Mouse (Mus musculus) MEL (cell line): ENCODE measurements around the gene Pold3. TPM values are rescaled to one million over a fixed set of nuclear protein-coding genes. Genes with fewer than 3 reads are reported as not detected.

Source experiments
- DNase-seq: peaks from one replicate; pipeline ENCODE4 v3.0.0; 2011; ENCODE audit warnings: low read depth, low spot score
- H3K27ac ChIP-seq: 2 replicates; pipeline ENCODE4 v1.5.1; 2012; ENCODE audit warnings: low read depth, mild to moderate bottlenecking, control low read depth, low read length, moderate library complexity; ENCODE audit not compliant: control insufficient read depth
- H3K27me3 ChIP-seq, 2 experiments: fragments of 150-350 bp in 1 of 2; sonication (generic) in 1 of 2; 2 replicates each; pipeline ENCODE4 v1.6.1; 2012; ENCODE audit warnings: low read length in 2 of 2, mild to moderate bottlenecking in 2 of 2, improper control_type of control experiment in 1 of 2, moderate library complexity in 1 of 2; ENCODE audit not compliant: insufficient read depth in 2 of 2, control insufficient read depth in 1 of 2
- H3K36me3 ChIP-seq, 2 experiments: 2 replicates each; pipeline ENCODE4 v1.6.1; 2012 to 2014; ENCODE audit warnings: low read length in 2 of 2, improper control_type of control experiment in 1 of 2, inconsistent platforms in 1 of 2, mild to moderate bottlenecking in 1 of 2; ENCODE audit not compliant: insufficient read depth in 2 of 2, control insufficient read depth in 1 of 2
- H3K4me1 ChIP-seq, 2 experiments: fragments of 150-350 bp in 1 of 2; sonication (generic) in 1 of 2; 2 replicates each; pipeline ENCODE4 v1.6.1; 2012; ENCODE audit warnings: low read length in 2 of 2, improper control_type of control experiment in 1 of 2, mild to moderate bottlenecking in 1 of 2; ENCODE audit not compliant: insufficient read depth in 2 of 2, control insufficient read depth in 1 of 2
- H3K4me3 ChIP-seq, 2 experiments: fragments of 150-350 bp in 1 of 2; sonication (generic) in 1 of 2; 2 replicates each; pipeline ENCODE4 v1.5.1; 2012; ENCODE audit warnings: low read depth in 2 of 2, low read length in 2 of 2, mild to moderate bottlenecking in 2 of 2, moderate library complexity in 2 of 2, control low read depth in 1 of 2, improper control_type of control experiment in 1 of 2; ENCODE audit not compliant: control insufficient read depth in 1 of 2, insufficient read depth in 1 of 2
- H3K79me2 ChIP-seq: 2 replicates; pipeline ENCODE4 v1.6.1; 2012; ENCODE audit warnings: mild to moderate bottlenecking, low read length, moderate library complexity; ENCODE audit not compliant: control insufficient read depth, poor library complexity, insufficient read depth
- H3K9ac ChIP-seq: 2 replicates; pipeline ENCODE4 v1.6.1; 2012; ENCODE audit warnings: low read depth, mild to moderate bottlenecking, control low read depth, low read length, moderate library complexity; ENCODE audit not compliant: control insufficient read depth, poor library complexity, severe bottlenecking
- H3K9me3 ChIP-seq: fragments of 150-350 bp; sonication (generic); replicated peaks from 2 replicates; pipeline ENCODE4 v1.6.1; 2012; ENCODE audit warnings: mild to moderate bottlenecking, low read length, improper control_type of control experiment, moderate library complexity; ENCODE audit not compliant: insufficient read depth
- CHD2 ChIP-seq: IDR thresholded peaks from 2 replicates; pipeline ENCODE4 v1.6.1; 2011; ENCODE audit warnings: low read length, improper control_type of control experiment
- CTCF ChIP-seq, 3 experiments: IDR thresholded peaks in 2 of 3; conservative IDR thresholded peaks in 1 of 3; 2 replicates each; pipeline ENCODE4 v1.5.1; 2011 to 2012; ENCODE audit warnings: low read length in 3 of 3, low read depth in 2 of 3, mild to moderate bottlenecking in 2 of 3, improper control_type of control experiment in 1 of 3, inconsistent platforms in 1 of 3, mixed read lengths in 1 of 3, moderate library complexity in 1 of 3; ENCODE audit not compliant: control insufficient read depth in 1 of 3, insufficient read depth in 1 of 3, poor library complexity in 1 of 3, severe bottlenecking in 1 of 3
- ELF1 ChIP-seq: IDR thresholded peaks from 2 replicates; pipeline ENCODE4 v1.6.1; 2014; ENCODE audit warnings: low read depth, mild to moderate bottlenecking, inconsistent platforms, low read length, improper control_type of control experiment, moderate library complexity
- EP300 ChIP-seq, 2 experiments: IDR thresholded peaks; 2 replicates each; pipeline ENCODE4 v1.6.1; 2011; ENCODE audit warnings: improper control_type of control experiment in 2 of 2, low read length in 2 of 2, low read depth in 1 of 2, mild to moderate bottlenecking in 1 of 2
- ETS1 ChIP-seq: IDR thresholded peaks from 2 replicates; pipeline ENCODE4 v1.6.1; 2012; ENCODE audit warnings: low read depth, mild to moderate bottlenecking, inconsistent platforms, low read length, improper control_type of control experiment, moderate library complexity
- GABPA ChIP-seq: IDR thresholded peaks from 2 replicates; pipeline ENCODE4 v1.6.1; 2012; ENCODE audit warnings: low read depth, mild to moderate bottlenecking, inconsistent platforms, low read length, improper control_type of control experiment, moderate library complexity
- GATA1 ChIP-seq: IDR thresholded peaks from 2 replicates; pipeline ENCODE4 v1.6.1; 2011; ENCODE audit warnings: low read depth, low read length, improper control_type of control experiment
- HCFC1 ChIP-seq: IDR thresholded peaks from 2 replicates; pipeline ENCODE4 v1.6.1; 2012; ENCODE audit warnings: low read depth, mild to moderate bottlenecking, inconsistent platforms, low read length, improper control_type of control experiment, moderate library complexity
- JUND ChIP-seq: IDR thresholded peaks from 2 replicates; pipeline ENCODE4 v1.6.1; 2011; ENCODE audit warnings: low read depth, mild to moderate bottlenecking, improper control_type of control experiment, low read length
- MAFK ChIP-seq: IDR thresholded peaks from 2 replicates; pipeline ENCODE4 v1.6.1; 2011; ENCODE audit warnings: low read depth, mild to moderate bottlenecking, low read length, improper control_type of control experiment, borderline replicate concordance
- MAX ChIP-seq: IDR thresholded peaks from 2 replicates; pipeline ENCODE4 v1.6.1; 2011; ENCODE audit warnings: low read length, improper control_type of control experiment
- MEF2A ChIP-seq: IDR thresholded peaks from 2 replicates; pipeline ENCODE4 v1.6.1; 2014; ENCODE audit warnings: low read depth, mild to moderate bottlenecking, inconsistent platforms, low read length, improper control_type of control experiment; ENCODE audit not compliant: poor library complexity, insufficient replicate concordance, severe bottlenecking; ENCODE audit errors: extremely low read depth
- MXI1 ChIP-seq: IDR thresholded peaks from 2 replicates; pipeline ENCODE4 v1.6.1; 2011; ENCODE audit warnings: mild to moderate bottlenecking, low read depth, low read length, improper control_type of control experiment
- MYB ChIP-seq: IDR thresholded peaks from 2 replicates; pipeline ENCODE4 v1.6.1; 2011; ENCODE audit warnings: mild to moderate bottlenecking, low read depth, low read length, improper control_type of control experiment
- MYC ChIP-seq: IDR thresholded peaks from 2 replicates; pipeline ENCODE4 v1.6.1; 2011; ENCODE audit warnings: low read depth, mild to moderate bottlenecking, low read length, improper control_type of control experiment, moderate library complexity
- NELFE ChIP-seq: IDR thresholded peaks from 2 replicates; pipeline ENCODE4 v1.6.1; 2011; ENCODE audit warnings: low read depth, low read length, improper control_type of control experiment
- NRF1 ChIP-seq: IDR thresholded peaks from 2 replicates; pipeline ENCODE4 v1.6.1; 2014; ENCODE audit warnings: low read depth, mild to moderate bottlenecking, inconsistent platforms, low read length, improper control_type of control experiment, moderate library complexity; ENCODE audit not compliant: poor library complexity, insufficient read depth, severe bottlenecking
- POLR2A ChIP-seq, 2 experiments: IDR thresholded peaks; 2 replicates each; pipeline ENCODE4 v1.6.1; 2011 to 2012; ENCODE audit warnings: low read length in 2 of 2, mild to moderate bottlenecking in 2 of 2, control low read depth in 1 of 2, improper control_type of control experiment in 1 of 2, low read depth in 1 of 2, moderate library complexity in 1 of 2; ENCODE audit not compliant: control insufficient read depth in 1 of 2, insufficient read depth in 1 of 2, poor library complexity in 1 of 2
- POLR2AphosphoS2 ChIP-seq: IDR thresholded peaks from 2 replicates; pipeline ENCODE4 v1.6.1; 2011; ENCODE audit warnings: low read length, improper control_type of control experiment
- RAD21 ChIP-seq: IDR thresholded peaks from 2 replicates; pipeline ENCODE4 v1.6.1; 2011; ENCODE audit warnings: mild to moderate bottlenecking, low read depth, low read length, improper control_type of control experiment
- SIN3A ChIP-seq: IDR thresholded peaks from 2 replicates; pipeline ENCODE4 v1.6.1; 2012; ENCODE audit warnings: low read length, improper control_type of control experiment, inconsistent platforms
- SMC3 ChIP-seq: IDR thresholded peaks from 2 replicates; pipeline ENCODE4 v1.6.1; 2011; ENCODE audit warnings: low read depth, low read length, improper control_type of control experiment
- TAL1 ChIP-seq: IDR thresholded peaks from 2 replicates; pipeline ENCODE4 v1.6.1; 2012; ENCODE audit warnings: mild to moderate bottlenecking, inconsistent platforms, low read length, moderate library complexity, mixed read lengths
- TBP ChIP-seq: IDR thresholded peaks from 2 replicates; pipeline ENCODE4 v1.8.0; 2011; ENCODE audit warnings: low read depth, low read length, improper control_type of control experiment
- TCF12 ChIP-seq: IDR thresholded peaks from 2 replicates; pipeline ENCODE4 v1.6.1; 2014; ENCODE audit warnings: low read depth, mild to moderate bottlenecking, inconsistent platforms, low read length, improper control_type of control experiment, moderate library complexity
- UBTF ChIP-seq: IDR thresholded peaks from 2 replicates; pipeline ENCODE4 v1.6.1; 2012; ENCODE audit warnings: low read depth, mild to moderate bottlenecking, inconsistent platforms, low read length, improper control_type of control experiment, moderate library complexity, borderline replicate concordance; ENCODE audit not compliant: insufficient read depth
- USF1 ChIP-seq: IDR thresholded peaks from 2 replicates; pipeline ENCODE4 v1.6.1; 2014; ENCODE audit warnings: low read depth, mild to moderate bottlenecking, inconsistent platforms, low read length, improper control_type of control experiment, moderate library complexity
- USF2 ChIP-seq, 2 experiments: IDR thresholded peaks; 2 replicates each; pipeline ENCODE4 v1.6.1; 2011 to 2012; ENCODE audit warnings: improper control_type of control experiment in 2 of 2, low read length in 2 of 2, borderline replicate concordance in 1 of 2, inconsistent platforms in 1 of 2, low read depth in 1 of 2, mild to moderate bottlenecking in 1 of 2; ENCODE audit not compliant: insufficient read depth in 1 of 2
- ZC3H11A ChIP-seq: IDR thresholded peaks from 2 replicates; pipeline ENCODE4 v1.6.1; 2012; ENCODE audit warnings: low read depth, mild to moderate bottlenecking, inconsistent platforms, low read length, improper control_type of control experiment
- ZKSCAN1 ChIP-seq: IDR thresholded peaks from 2 replicates; pipeline ENCODE4 v1.6.1; 2012; ENCODE audit warnings: low read depth, mild to moderate bottlenecking, inconsistent platforms, low read length, improper control_type of control experiment, moderate library complexity
- ZMIZ1 ChIP-seq: IDR thresholded peaks from 2 replicates; pipeline ENCODE4 v1.6.1; 2012; ENCODE audit warnings: low read depth, mild to moderate bottlenecking, inconsistent platforms, low read length, improper control_type of control experiment, moderate library complexity
- ZNF384 ChIP-seq: IDR thresholded peaks from 2 replicates; pipeline ENCODE4 v1.6.1; 2012; ENCODE audit warnings: low read depth, mild to moderate bottlenecking, inconsistent platforms, low read length, improper control_type of control experiment
- polyA plus RNA-seq, 2 experiments: library from polyadenylated mRNA; stranded (reverse) in 1 of 2; unstranded in 1 of 2; fragments of >175 nt in 1 of 2; fragments of >200 nt in 1 of 2; gene quantifications; 2 replicates each; pipeline versions ENCODE4 v1.2.1 to v1.2.4; 2012; ENCODE audit warnings: low replicate concordance in 2 of 2, low read depth in 1 of 2; ENCODE audit not compliant: insufficient read length in 2 of 2, insufficient read depth in 1 of 2, missing spikeins in 1 of 2
- total RNA-seq: library from RNA; depleted of rRNA; stranded (reverse); fragments of 300-350 nt; gene quantifications from 2 replicates; pipeline ENCODE4 v1.2.3, GENCODE M21; 2012

Pold3 gene
- total and polyA plus RNA-seq, 3 experiments = 67.6 to 98.1 TPM; not detected in 1

DNA sequence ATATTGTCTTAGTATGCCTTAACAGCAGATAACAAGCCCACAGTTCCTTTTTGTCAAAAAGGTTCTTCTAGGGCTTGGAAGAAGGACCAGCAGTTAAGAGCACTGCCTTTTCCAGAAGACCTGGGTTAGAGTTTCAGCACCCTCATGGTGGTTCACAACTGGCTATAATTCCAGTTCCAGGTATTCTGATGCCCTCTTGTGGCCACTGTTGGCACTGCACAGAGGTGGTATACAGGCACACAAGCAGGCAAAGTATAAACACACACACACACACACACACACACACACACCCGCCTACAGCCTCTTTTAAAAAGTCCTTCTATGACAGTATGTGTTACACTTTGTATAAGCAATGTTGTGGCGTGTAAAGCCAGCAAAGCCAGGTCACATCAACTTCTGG is 2.8 kb upstream of the Pold3 start:
- Histone ChIP-seq H3K27me3 (no peaks in the 10 kb centered on the region), H3K79me2 (peaks cover 14% of the 10 kb centered on the region), H3K4me1 (peaks cover 0 to 10% of the 10 kb centered on the region in 2 experiments; a peak in 2 of 4 replicates), H3K36me3 (peaks cover 0 to 17% of the 10 kb centered on the region in 2 experiments; a peak in 2 of 4 replicates), H3K4me3 (no peak overlapping the region), H3K9me3 (no peaks in the 10 kb centered on the region), H3K27ac (no peak overlapping the region), H3K9ac (no peak overlapping the region)
- DNase-seq = peak; percentile 81
- TF ChIP-seq POLR2A (IDR thresholded peaks at IDR 0.05; ENCODE audit: control insufficient read depth in 1 of 2, insufficient read depth in 1 of 2, low read depth in 1 of 2, low read length in 2 of 2, poor library complexity in 1 of 2) (no peak), MYB (no peak), MEF2A (no peak), ZKSCAN1 (no peak), RAD21 (peak; percentile 49), JUND (no peak), HCFC1 (no peak), MAX (0 out of 2 replicates have a peak, but pooled peaks have one; percentile 22), ELF1 (no peak), USF1 (no peak), CTCF (IDR thresholded peaks at IDR 0.05 in 2 of 3, conservative IDR thresholded peaks at IDR 0.05 in 1 of 3; ENCODE audit: control insufficient read depth in 1 of 3, insufficient read depth in 1 of 3, low read depth in 2 of 3, low read length in 3 of 3, poor library complexity in 1 of 3, severe bottlenecking in 1 of 3) (peak; percentile 71 to 80 (median 79)), ETS1 (no peak), USF2 (IDR thresholded peaks at IDR 0.05; ENCODE audit: borderline replicate concordance in 1 of 2, insufficient read depth in 1 of 2, low read depth in 1 of 2, low read length in 2 of 2) (no peak), NELFE (no peak), POLR2AphosphoS2 (no peak), ZC3H11A (peak; percentile 29), ZNF384 (no peak), SIN3A (0 out of 2 replicates have a peak, but pooled peaks have one; percentile 20), SMC3 (peak; percentile 57), MXI1 (no peak), ZMIZ1 (no peak)

DNA sequence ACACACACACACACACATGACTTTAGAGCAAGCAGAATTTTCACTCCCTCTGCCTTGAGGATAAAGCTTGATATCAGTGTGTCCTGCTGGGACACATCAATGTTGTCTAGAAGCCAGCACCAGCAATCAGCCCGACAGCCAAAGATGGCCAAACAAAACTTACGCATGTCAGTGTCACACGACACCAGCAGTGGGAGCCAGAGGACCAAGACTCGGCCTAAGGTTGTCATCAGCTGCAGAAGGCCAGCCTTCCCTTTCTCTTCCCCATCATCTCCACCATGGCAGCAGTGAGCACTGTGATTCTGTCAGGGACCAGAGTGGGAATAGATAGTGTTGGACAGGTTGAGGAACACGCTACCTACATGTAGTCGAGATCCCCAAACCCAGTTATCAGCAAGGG is 2.1 kb upstream of the Pold3 start:
- Histone ChIP-seq H3K9me3 (no peaks in the 10 kb centered on the region), H3K27ac (no peak overlapping the region), H3K27me3 (no peaks in the 10 kb centered on the region), H3K4me3 (no peak overlapping the region), H3K36me3 (peaks cover 0 to 17% of the 10 kb centered on the region in 2 experiments; a peak in 2 of 4 replicates), H3K79me2 (peaks cover 14% of the 10 kb centered on the region), H3K4me1 (peaks cover 0 to 10% of the 10 kb centered on the region in 2 experiments; a peak in 2 of 4 replicates), H3K9ac (no peak overlapping the region)
- peak; percentile 83 for DNase-seq
- TF ChIP-seq NRF1 (0 out of 2 replicates have a peak, but pooled peaks have one; percentile 32), MAX (peak; percentile 59), UBTF (no peak), NELFE (no peak), GATA1 (no peak), TAL1 (no peak), JUND (no peak), MYC (0 out of 2 replicates have a peak, but pooled peaks have one; percentile 26), SMC3 (peak; percentile 62), TBP (no peak), CHD2 (no peak), TCF12 (no peak), MAFK (no peak), MYB (no peak), EP300 (IDR thresholded peaks at IDR 0.05; ENCODE audit: low read depth in 1 of 2, low read length in 2 of 2) (0 out of 4 replicates have a peak, but pooled peaks of 1 of the 2 experiments have one; percentile 15), GABPA (no peak), SIN3A (no peak)
